Mouse (Mus musculus) megakaryocyte, embryonic 14.5 days (primary cell): ENCODE results near the gene Selp. TPM values are rescaled to one million over a fixed set of nuclear protein-coding genes. Genes with fewer than 3 reads are reported as not detected.

Experiments
- H3K27me3 ChIP-seq: replicated peaks from 2 replicates; pipeline ENCODE3; 2012; ENCODE audit warnings: inconsistent platforms
- H3K36me3 ChIP-seq: replicated peaks from 2 replicates; pipeline ENCODE3; 2012; ENCODE audit warnings: low read length, inconsistent platforms, mixed read lengths
- H3K4me1 ChIP-seq: 2 replicates; pipeline ENCODE4 v1.6.1; 2012; ENCODE audit warnings: inconsistent platforms
- H3K4me3 ChIP-seq: replicated peaks from 2 replicates; pipeline ENCODE3; 2012; ENCODE audit warnings: moderate library complexity, mild to moderate bottlenecking, inconsistent platforms
- H3K9me3 ChIP-seq: 2 replicates; pipeline ENCODE4 v1.6.1; 2012; ENCODE audit warnings: inconsistent platforms
- FLI1 ChIP-seq: IDR thresholded peaks from 2 replicates; pipeline ENCODE4 v1.6.1; 2012; ENCODE audit warnings: low read length, inconsistent platforms, mixed read lengths
- GATA1 ChIP-seq: IDR thresholded peaks from 3 replicates; pipeline ENCODE4 v1.6.1; 2012; ENCODE audit warnings: mixed read lengths, low read length, inconsistent platforms, borderline replicate concordance
- polyA plus RNA-seq: library from polyadenylated mRNA; stranded (reverse); fragments of >175 nt; gene quantifications from 2 replicates; pipeline ENCODE4 v1.2.3, GENCODE M21; 2012; ENCODE audit warnings: low replicate concordance; ENCODE audit not compliant: insufficient read depth

Selp gene
- polyA plus RNA-seq, 1 experiment = 197 TPM

DNA sequence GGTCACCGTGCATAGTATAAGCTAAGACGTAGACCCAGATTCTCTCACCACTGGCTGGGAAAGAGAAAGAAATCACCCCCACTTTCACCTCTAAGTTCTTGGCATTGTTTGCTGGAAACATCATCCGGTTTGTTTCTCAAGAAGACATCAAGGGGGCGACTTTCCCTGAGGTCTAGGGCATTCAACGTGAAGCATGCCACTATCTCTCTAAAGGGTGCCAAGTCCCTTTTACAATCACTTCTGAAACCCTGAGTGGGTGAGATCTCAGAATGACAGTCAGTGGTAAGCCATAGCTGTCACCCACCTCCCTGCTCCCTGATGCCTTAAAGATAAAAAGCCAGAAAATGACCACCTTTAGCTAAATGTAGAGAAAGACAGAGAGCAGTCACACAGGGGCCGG is 21.6 kb downstream of the Selp start:
- no peak for TF ChIP-seq FLI1
- no peak for TF ChIP-seq GATA1

DNA sequence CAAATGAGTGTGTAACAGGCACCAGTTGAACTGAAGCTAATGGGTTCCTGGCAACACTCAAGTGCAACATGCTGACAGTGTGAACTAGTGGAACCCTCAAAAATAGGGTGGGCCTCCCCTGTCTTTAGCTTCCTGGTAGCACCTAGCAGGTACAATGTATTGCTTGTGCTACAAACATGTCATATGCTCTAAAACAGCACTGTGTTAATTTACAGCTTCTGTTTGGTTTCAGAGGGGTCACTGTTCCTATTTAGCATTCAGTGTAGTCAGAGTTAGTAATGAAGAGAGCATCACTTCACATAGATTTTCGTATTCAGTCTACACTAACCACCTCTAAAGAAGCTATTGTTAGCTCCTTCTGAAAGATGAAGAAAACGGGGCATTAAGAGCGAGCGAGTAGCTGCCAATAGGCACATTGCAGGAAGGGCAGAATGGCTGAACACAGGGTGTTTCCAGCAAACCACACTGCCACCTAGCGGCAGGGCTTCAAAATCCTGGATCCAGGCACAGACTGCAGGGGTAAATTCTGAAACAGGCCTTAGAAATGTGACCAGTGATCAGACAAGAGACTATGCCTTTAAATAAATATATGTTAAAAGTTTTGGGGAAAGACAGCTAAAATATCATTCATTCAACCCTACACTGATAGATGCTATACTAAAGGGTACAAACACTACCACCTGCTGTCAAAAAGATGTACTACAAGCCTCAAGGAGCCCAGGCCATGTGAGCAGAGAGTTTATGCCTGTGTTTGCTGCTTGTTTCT is 23.5 kb downstream of the Selp start:
- Histone ChIP-seq H3K4me3 (peak overlapping the region; percentile 35), H3K27me3 (no peaks in the 10 kb centered on the region), H3K36me3 (peaks cover 85% of the 10 kb centered on the region), H3K4me1 (peaks cover 75% of the 10 kb centered on the region), H3K9me3 (no peaks in the 10 kb centered on the region)
- TF ChIP-seq GATA1 (no peak), FLI1 (no peak)

More for the DNA sequence above, 21.6 kb downstream of the Selp start:
- no peaks in the 10 kb centered on the region for H3K9me3 ChIP-seq
- H3K36me3 ChIP-seq = peaks cover 83% of the 10 kb centered on the region
- H3K27me3 ChIP-seq = no peaks in the 10 kb centered on the region
- peaks cover 84% of the 10 kb centered on the region for H3K4me1 ChIP-seq
- peak overlapping the region; percentile 16 for H3K4me3 ChIP-seq

DNA sequence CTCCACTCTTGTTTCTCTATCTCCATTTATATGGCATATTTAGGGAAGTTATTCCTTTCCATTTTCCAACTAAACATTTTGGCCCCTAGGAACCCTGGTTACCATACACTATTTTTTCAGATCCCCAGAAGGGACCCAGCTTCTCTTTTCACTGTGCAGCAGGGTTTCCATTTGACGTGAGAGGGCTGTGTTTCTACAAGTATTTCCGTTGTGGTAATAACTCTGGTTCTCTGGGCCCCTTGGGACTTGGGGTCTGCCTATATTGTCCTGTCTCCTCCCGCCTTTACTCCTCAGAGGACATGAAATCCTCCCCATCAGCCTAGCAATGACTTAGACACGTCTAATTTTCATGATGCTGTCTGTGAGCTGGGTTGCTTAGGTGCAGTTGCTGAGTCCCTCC is 24.4 kb downstream of the Selp start:
- Histone ChIP-seq H3K36me3 (peaks cover 85% of the 10 kb centered on the region), H3K4me3 (no peak overlapping the region), H3K4me1 (peaks cover 73% of the 10 kb centered on the region), H3K9me3 (no peaks in the 10 kb centered on the region), H3K27me3 (no peaks in the 10 kb centered on the region)
- TF ChIP-seq FLI1 = no peak
- no peak for TF ChIP-seq GATA1

DNA sequence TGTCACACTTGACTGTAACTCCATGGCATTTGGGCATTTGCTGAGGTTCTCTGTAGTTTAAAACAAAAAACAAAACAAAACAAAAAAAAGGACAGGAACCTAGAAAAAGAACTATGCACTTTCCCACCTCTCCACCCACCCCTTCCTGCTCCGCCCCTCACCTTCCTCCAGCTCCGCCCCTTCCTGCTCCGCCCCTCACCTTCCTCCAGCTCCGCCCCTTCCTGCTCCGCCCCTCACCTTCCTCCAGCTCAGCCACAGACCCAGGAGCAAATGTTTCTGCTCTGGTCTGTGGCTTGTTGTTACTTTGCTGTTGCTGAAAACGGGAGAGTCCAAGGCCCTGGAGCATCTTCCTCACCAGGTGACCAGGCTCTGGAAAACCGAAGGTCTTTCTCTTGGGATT is 34.0 kb downstream of the Selp start:
- H3K4me3 ChIP-seq = peak overlapping the region; percentile 88
- TF ChIP-seq GATA1 (no peak), FLI1 (no peak)

DNA sequence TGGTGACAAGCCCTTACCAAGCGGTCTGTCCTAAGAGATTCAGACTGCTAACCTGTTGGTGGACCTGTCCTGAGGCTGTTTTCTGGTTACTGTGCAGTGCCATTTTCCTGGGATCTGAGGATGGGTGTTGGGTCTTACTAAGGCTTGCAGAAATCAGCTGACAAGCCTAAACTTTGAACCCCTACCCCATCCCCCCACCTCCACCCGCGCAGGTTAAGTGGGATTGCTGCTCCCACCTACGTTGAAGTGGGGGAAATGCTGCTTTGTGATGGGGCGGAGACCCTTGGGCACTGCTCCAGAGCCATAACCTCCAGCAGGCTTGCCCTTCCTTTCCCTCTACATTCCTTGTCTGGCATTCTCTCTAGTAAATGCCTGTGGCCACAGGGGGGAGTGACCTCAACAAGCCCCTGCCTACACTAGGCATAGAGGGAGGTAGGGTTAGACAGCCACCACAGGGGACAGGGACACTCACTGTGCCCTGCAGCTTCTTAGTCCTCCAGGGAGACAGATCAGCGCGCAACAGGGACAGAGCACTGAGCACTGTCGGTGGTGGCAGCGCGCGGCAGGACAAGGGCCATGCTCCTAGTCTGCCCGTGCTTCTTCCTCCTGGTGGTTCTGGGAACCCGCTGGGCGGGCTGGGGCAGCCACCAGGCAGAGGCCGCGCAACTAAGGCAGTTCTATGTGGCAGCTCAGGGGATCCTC is 36.5 kb downstream of the Selp start, which contains the start of gene F5:
Gene F5 (plus strand): TSS at position 452 of the 702 bp plus-strand sequence.
- Histone ChIP-seq H3K9me3 (no peaks in the 10 kb centered on the region), H3K27me3 (no peaks in the 10 kb centered on the region), H3K4me3 (peak within 1 kb of the TSS; percentile 91), H3K4me1 (peaks cover 91% of the 10 kb centered on the region), H3K36me3 (peaks cover 57% of the 10 kb centered on the region)
- TF ChIP-seq FLI1 (no peak), GATA1 (no peak)

More for the DNA sequence above, 34.0 kb downstream of the Selp start:
- H3K9me3 ChIP-seq = no peaks in the 10 kb centered on the region
- H3K4me1 ChIP-seq = peaks cover 93% of the 10 kb centered on the region
- peaks cover 61% of the 10 kb centered on the region for H3K36me3 ChIP-seq
- no peaks in the 10 kb centered on the region for H3K27me3 ChIP-seq

DNA sequence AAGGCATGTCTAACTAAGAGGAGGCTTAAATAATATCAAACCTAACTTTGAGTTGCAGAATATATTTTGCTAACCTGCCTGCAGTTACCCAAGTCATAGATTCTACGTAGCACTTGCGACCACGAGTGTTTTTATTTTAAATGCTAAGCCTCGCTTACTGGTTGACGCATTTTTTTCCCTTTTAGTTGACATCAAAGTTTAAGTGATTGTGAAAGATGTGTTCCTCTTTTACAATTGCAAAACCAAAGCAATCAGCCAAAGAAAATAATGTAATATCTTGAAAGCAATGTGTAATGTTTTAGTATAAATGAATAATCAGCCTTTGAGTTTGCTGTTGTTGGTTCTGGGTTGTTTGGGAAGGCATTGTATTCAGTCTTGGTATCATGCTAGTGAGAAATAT is 37.8 kb downstream of the Selp start:
- H3K4me3 ChIP-seq = peak overlapping the region; percentile 91
- H3K27me3 ChIP-seq = no peaks in the 10 kb centered on the region
- no peaks in the 10 kb centered on the region for H3K9me3 ChIP-seq
- no peak for TF ChIP-seq GATA1
- TF ChIP-seq FLI1 = no peak
- peaks cover 93% of the 10 kb centered on the region for H3K4me1 ChIP-seq
- H3K36me3 ChIP-seq = peaks cover 59% of the 10 kb centered on the region

DNA sequence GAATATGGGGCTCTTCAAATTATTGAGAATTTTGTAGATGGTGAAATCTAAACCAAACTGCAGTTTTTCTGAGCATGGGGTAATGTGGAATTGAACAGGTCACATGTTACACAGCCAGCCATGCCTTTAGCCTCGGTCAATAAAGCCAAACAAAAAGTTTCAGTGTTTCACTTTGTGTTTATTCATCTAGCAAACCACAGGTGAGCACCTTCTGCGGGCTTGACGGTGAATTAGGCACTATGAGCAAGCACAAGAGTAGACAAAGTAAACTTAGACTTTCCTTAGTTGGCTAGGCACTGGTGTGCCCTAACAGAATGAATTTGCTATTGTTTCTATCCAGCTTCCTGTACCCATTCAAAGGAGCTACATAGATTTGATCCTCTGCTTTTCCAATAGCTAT is 39.9 kb downstream of the Selp start:
- H3K4me1 ChIP-seq = peaks cover 93% of the 10 kb centered on the region
- H3K4me3 ChIP-seq = no peak overlapping the region
- no peak for TF ChIP-seq FLI1
- no peak for TF ChIP-seq GATA1
- H3K27me3 ChIP-seq = no peaks in the 10 kb centered on the region
- peaks cover 59% of the 10 kb centered on the region for H3K36me3 ChIP-seq
- no peaks in the 10 kb centered on the region for H3K9me3 ChIP-seq

DNA sequence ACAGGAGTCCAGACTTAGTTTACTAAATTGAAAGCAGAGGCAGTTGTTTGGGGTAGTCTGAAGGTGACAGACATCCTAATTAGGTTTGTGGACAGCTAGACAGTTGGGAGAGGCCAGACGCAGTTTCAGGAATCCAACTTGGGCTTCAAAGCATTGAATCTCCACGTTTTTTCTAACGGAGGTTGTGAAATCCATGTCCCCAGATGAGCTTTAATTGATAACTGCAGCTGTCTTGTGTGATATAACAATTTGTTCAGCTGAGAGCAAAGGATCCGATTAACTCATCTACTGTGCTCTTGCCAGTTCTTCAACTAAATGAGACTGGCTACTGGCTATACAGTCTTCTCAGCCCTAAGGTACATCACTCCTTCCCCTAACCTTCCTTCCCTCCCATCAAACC is 43.5 kb downstream of the Selp start:
- H3K36me3 ChIP-seq = peaks cover 90% of the 10 kb centered on the region
- TF ChIP-seq GATA1 = no peak
- TF ChIP-seq FLI1 = no peak

DNA sequence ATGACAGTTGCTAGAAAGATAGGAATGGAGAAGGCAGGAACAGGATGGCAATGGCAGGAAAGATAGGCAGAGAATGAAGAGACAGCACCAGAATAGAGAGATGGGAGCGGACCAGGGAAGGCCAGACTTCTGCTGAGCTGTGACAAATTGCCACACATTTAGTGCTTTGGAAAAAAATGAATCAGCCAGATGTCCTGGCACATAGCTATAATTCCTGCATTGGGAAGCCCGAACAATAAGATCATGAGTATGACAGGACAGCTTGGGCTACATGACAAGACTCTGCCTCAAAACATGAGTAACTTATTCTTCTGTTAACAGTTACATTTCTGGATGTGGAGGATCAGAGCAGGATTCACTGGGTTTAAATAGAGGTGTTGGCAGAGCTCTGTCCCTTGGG is 44.7 kb downstream of the Selp start:
- Histone ChIP-seq H3K9me3 (no peaks in the 10 kb centered on the region), H3K4me1 (peaks cover 88% of the 10 kb centered on the region), H3K27me3 (no peaks in the 10 kb centered on the region), H3K4me3 (peak overlapping the region; percentile 24), H3K36me3 (peaks cover 92% of the 10 kb centered on the region)
- TF ChIP-seq FLI1 (no peak), GATA1 (peak; percentile 48; the same call in 1 of the 3 replicates)

More for the DNA sequence above, 43.5 kb downstream of the Selp start:
- peaks cover 89% of the 10 kb centered on the region for H3K4me1 ChIP-seq
- H3K4me3 ChIP-seq = no peak overlapping the region
- no peaks in the 10 kb centered on the region for H3K9me3 ChIP-seq
- no peaks in the 10 kb centered on the region for H3K27me3 ChIP-seq

DNA sequence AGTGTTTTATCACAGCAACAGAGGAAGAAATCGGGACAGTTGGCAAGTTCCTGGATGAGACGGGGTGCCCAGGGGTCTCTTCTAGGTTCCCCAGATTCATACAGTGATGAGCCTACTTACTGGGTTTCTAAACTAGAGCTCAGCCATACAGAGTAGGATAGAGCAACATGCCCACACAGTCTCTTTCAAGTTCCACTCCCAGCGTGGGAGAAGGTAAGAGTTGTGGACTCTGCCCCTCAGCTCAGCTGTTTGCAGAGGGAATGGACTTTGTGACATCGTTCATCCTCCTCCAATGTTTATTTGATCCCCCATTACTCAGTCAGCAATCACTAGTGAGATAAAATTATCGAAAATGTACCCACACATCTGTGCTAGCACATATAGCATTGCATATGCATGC is 47.7 kb downstream of the Selp start:
- Histone ChIP-seq H3K4me3 (no peak overlapping the region), H3K36me3 (peaks cover 66% of the 10 kb centered on the region), H3K27me3 (no peaks in the 10 kb centered on the region), H3K9me3 (no peaks in the 10 kb centered on the region), H3K4me1 (peaks cover 62% of the 10 kb centered on the region)
- TF ChIP-seq FLI1 = no peak
- TF ChIP-seq GATA1 = no peak
